Mouse (Mus musculus): Measurements from ENCODE around the gene Asic2. TPM values are rescaled to one million over a fixed set of nuclear protein-coding genes. Genes with fewer than 3 reads are reported as not detected.

Gene Asic2
- polyA plus RNA-seq, 1 experiment from 2014 or later = 0.27 TPM

GRCm38 (mm10) chr11:81323146-81323545, 645.1 kb downstream of the Asic2 start:
- H3K4me3 ChIP-seq (replicated peaks; ENCODE audit: low read length) = no peak overlapping the region
- H3K27me3 ChIP-seq (ENCODE audit: control insufficient read depth, insufficient read depth, low read length) = no peaks in the 10 kb centered on the region
- WGBS = 74% methylated on average over 4 of the region's 4 CpGs
- no peaks in the 10 kb centered on the region for H3K36me3 ChIP-seq (ENCODE audit: control insufficient read depth, insufficient read depth, low read length)
- no peak overlapping the region for H3K9ac ChIP-seq (ENCODE audit: low read length)
- no peak overlapping the region for H3K27ac ChIP-seq (ENCODE audit: low read length)
- H3K4me1 ChIP-seq (ENCODE audit: control insufficient read depth, insufficient read depth, low read length) = no peaks in the 10 kb centered on the region
- no peaks in the 10 kb centered on the region for H3K9me3 ChIP-seq (replicated peaks; ENCODE audit: control insufficient read depth, low read length)
- ATAC-seq (ENCODE audit: insufficient read depth, low FRiP score) = no peak
- H3K4me2 ChIP-seq (ENCODE audit: low read depth, low read length) = no peak overlapping the region

DNA sequence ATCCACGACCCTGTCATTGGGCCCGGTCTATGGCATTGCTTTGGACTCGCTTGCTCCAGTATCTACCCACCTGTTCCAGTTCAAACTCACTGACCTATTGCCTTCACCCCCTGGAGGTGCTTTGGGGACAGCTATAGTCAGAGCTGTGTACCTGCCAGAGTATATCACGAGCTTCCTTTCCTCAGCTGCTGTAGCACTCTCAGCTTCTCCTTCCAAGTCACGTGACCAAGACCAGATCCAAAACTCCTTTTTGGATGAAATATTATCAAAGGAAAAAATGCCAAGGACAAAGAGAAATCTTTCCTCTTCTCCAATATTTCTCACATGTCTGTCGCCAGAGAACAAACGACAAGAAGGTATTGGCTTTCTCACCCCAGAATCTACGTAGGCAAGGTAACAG, 645.8 kb downstream of the Asic2 start:
- no peaks in the 10 kb centered on the region for H3K4me1 ChIP-seq (ENCODE audit: control insufficient read depth, insufficient read depth, low read length)
- H3K9me3 ChIP-seq (replicated peaks; ENCODE audit: control insufficient read depth, low read length) = no peaks in the 10 kb centered on the region
- no peak overlapping the region for H3K4me2 ChIP-seq (ENCODE audit: low read depth, low read length)
- H3K9ac ChIP-seq (ENCODE audit: low read length) = no peak overlapping the region
- H3K27ac ChIP-seq (ENCODE audit: low read length) = no peak overlapping the region
- H3K36me3 ChIP-seq (ENCODE audit: control insufficient read depth, insufficient read depth, low read length) = no peaks in the 10 kb centered on the region
- no peak overlapping the region for H3K4me3 ChIP-seq (replicated peaks; ENCODE audit: low read length)
- no peak for ATAC-seq (ENCODE audit: insufficient read depth, low FRiP score)
- WGBS = 83% methylated on average over 8 of the region's 8 CpGs
- H3K27me3 ChIP-seq (ENCODE audit: control insufficient read depth, insufficient read depth, low read length) = no peaks in the 10 kb centered on the region

DNA sequence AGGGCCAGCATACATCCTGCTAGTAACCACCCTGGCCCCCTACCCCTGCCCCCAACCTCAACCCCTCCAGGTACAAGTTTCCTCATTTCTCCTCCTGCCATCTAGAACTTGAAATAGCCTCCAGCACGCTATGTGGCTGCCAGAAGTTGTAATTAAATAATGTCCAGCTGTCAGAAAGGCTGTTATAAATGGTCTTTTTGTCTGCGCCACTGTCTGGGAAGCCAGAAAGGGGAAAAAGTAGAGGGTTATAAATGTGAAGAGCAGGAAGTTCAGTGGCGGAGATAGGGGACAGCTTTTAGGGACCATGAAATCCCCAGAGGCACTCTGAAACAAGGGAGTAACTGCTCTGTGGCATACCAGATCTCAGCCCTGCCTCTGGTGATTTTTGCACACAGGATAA, 678.2 kb downstream of the Asic2 start:
- Histone ChIP-seq H3K27ac (ENCODE audit: low read length) (no peak overlapping the region), H3K36me3 (ENCODE audit: control insufficient read depth, insufficient read depth, low read length) (no peaks in the 10 kb centered on the region), H3K4me3 (replicated peaks; ENCODE audit: low read length) (no peak overlapping the region), H3K4me2 (ENCODE audit: low read depth, low read length) (no peak overlapping the region), H3K9ac (ENCODE audit: low read length) (no peak overlapping the region), H3K27me3 (ENCODE audit: control insufficient read depth, insufficient read depth, low read length) (no peaks in the 10 kb centered on the region), H3K4me1 (ENCODE audit: control insufficient read depth, insufficient read depth, low read length) (no peaks in the 10 kb centered on the region), H3K9me3 (replicated peaks; ENCODE audit: control insufficient read depth, low read length) (no peaks in the 10 kb centered on the region)
- ATAC-seq (ENCODE audit: insufficient read depth, low FRiP score) = no peak
- WGBS = 23% methylated on average over 3 of the region's 3 CpGs

DNA sequence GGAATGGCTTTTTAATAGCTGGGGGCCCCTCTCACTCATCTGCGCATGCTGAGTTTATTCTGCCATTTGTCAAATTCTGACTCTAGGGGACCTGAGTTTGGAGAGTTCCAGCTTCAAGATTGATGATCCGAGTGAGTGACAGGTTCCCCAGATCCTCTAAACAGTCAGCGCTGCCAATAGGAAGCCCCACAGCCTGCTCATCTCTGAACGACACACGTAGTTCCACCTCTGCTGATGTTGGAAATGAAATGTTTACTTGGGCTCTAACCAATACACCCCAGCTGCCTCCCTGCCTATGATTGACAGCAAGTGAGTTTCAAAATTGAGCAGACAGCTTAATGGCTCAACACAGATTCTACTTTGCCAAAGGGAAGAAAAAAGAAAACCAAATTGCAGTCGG, 685.1 kb downstream of the Asic2 start:
- H3K4me2 ChIP-seq (ENCODE audit: low read depth, low read length) = no peak overlapping the region
- H3K27me3 ChIP-seq (ENCODE audit: control insufficient read depth, insufficient read depth, low read length) = no peaks in the 10 kb centered on the region
- no peak overlapping the region for H3K4me3 ChIP-seq (replicated peaks; ENCODE audit: low read length)
- ATAC-seq (ENCODE audit: insufficient read depth, low FRiP score) = no peak
- WGBS = 22% methylated on average over 6 of the region's 6 CpGs
- no peak overlapping the region for H3K9ac ChIP-seq (ENCODE audit: low read length)
- no peak overlapping the region for H3K27ac ChIP-seq (ENCODE audit: low read length)
- H3K36me3 ChIP-seq (ENCODE audit: control insufficient read depth, insufficient read depth, low read length) = no peaks in the 10 kb centered on the region
- no peaks in the 10 kb centered on the region for H3K4me1 ChIP-seq (ENCODE audit: control insufficient read depth, insufficient read depth, low read length)
- no peaks in the 10 kb centered on the region for H3K9me3 ChIP-seq (replicated peaks; ENCODE audit: control insufficient read depth, low read length)

DNA sequence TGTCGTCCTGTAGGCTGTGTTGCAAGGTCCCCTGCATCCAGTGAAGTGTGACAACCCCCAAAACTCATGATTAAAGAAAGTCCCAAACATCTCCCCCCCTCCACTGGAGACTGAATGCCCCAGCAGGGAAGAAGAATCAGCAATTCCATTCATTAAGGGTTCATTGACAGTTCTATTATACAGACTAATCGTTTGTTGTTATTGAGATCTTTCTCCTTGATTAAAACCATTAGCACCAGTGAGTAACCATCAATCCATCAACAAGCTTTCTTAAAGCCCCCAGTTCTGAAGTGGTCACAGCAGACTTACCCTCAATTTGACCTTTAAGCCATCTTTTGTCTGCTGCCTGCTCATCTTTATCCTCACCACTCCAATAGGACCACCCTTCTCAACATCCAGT, 688.2 kb downstream of the Asic2 start:
- Histone ChIP-seq H3K4me3 (replicated peaks; ENCODE audit: low read length) (no peak overlapping the region), H3K9me3 (replicated peaks; ENCODE audit: control insufficient read depth, low read length) (no peaks in the 10 kb centered on the region), H3K27ac (ENCODE audit: low read length) (no peak overlapping the region), H3K27me3 (ENCODE audit: control insufficient read depth, insufficient read depth, low read length) (no peaks in the 10 kb centered on the region), H3K9ac (ENCODE audit: low read length) (no peak overlapping the region), H3K36me3 (ENCODE audit: control insufficient read depth, insufficient read depth, low read length) (no peaks in the 10 kb centered on the region), H3K4me2 (ENCODE audit: low read depth, low read length) (no peak overlapping the region), H3K4me1 (ENCODE audit: control insufficient read depth, insufficient read depth, low read length) (no peaks in the 10 kb centered on the region)
- no peak for ATAC-seq (ENCODE audit: insufficient read depth, low FRiP score)
- 8% methylated on average over 2 of the region's 2 CpGs for WGBS

DNA sequence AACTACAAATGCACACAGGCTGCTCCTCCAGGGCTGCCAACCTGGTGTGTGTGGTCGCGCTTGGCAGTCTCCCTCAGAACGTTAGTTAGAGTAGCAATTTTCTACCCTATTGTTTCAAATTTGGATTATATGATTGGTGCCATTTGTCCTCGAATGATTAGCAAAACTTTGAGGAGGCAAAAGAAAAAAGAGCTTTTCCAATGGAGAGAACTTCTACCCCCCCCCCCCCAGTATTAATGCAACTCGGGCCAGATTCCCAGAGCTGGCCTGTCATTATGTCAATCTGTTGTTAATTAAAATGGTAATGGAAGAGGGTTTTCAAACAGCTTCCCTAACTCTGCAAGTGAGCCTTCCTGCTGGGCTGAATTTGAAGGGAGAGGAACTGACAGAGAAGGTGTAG, 690.9 kb downstream of the Asic2 start:
- no peaks in the 10 kb centered on the region for H3K9me3 ChIP-seq (replicated peaks; ENCODE audit: control insufficient read depth, low read length)
- 70% methylated on average over 5 of the region's 5 CpGs for WGBS
- ATAC-seq (ENCODE audit: insufficient read depth, low FRiP score) = no peak

DNA sequence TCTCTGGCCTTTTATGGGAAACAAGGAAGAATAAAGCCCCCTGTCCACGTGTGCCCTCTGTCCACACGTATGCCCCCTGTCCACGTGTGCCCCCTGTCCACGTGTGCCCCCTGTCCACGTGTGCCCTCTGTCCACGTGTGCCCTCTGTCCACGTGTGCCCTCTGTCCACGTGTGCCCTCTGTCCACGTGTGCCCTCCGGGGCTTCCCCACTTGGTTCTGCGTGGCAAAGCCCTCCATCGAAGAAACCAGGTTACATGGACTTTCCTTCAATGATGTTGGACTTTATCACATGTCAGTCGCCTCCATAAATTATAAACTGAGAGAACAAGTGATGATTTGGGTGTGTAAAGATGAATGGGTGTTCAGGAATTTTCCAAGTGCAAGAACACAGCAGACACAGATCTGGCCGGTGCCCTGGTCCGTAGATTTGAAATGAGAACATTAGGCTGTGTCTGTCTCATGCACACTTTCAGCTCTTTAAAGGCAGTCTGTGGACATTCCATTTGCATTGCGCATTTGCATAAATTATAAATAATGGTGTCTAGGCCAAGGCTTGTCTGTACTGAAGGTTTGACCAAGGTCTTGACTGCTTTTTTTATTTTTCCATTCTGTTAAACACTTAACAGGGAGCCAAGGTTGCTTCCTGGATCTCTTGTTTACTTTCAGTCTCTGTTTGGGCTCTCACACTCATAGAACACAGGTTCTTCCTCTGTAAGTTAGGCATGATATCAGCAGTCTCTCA, 695.4 kb downstream of the Asic2 start:
- Histone ChIP-seq H3K9me3 (replicated peaks; ENCODE audit: control insufficient read depth, low read length) (no peaks in the 10 kb centered on the region), H3K36me3 (ENCODE audit: control insufficient read depth, insufficient read depth, low read length) (no peaks in the 10 kb centered on the region), H3K27me3 (ENCODE audit: control insufficient read depth, insufficient read depth, low read length) (no peaks in the 10 kb centered on the region), H3K27ac (ENCODE audit: low read length) (no peak overlapping the region), H3K4me1 (ENCODE audit: control insufficient read depth, insufficient read depth, low read length) (no peaks in the 10 kb centered on the region), H3K4me2 (ENCODE audit: low read depth, low read length) (no peak overlapping the region), H3K9ac (ENCODE audit: low read length) (no peak overlapping the region), H3K4me3 (replicated peaks; ENCODE audit: low read length) (no peak overlapping the region)
- ATAC-seq (ENCODE audit: insufficient read depth, low FRiP score) = no peak
- WGBS = 84% methylated on average over 16 of the region's 16 CpGs

More for the DNA sequence above, 690.9 kb downstream of the Asic2 start:
- no peaks in the 10 kb centered on the region for H3K27me3 ChIP-seq (ENCODE audit: control insufficient read depth, insufficient read depth, low read length)
- H3K4me3 ChIP-seq (replicated peaks; ENCODE audit: low read length) = no peak overlapping the region
- H3K27ac ChIP-seq (ENCODE audit: low read length) = no peak overlapping the region
- H3K4me2 ChIP-seq (ENCODE audit: low read depth, low read length) = no peak overlapping the region
- no peaks in the 10 kb centered on the region for H3K4me1 ChIP-seq (ENCODE audit: control insufficient read depth, insufficient read depth, low read length)
- H3K9ac ChIP-seq (ENCODE audit: low read length) = no peak overlapping the region
- no peaks in the 10 kb centered on the region for H3K36me3 ChIP-seq (ENCODE audit: control insufficient read depth, insufficient read depth, low read length)

DNA sequence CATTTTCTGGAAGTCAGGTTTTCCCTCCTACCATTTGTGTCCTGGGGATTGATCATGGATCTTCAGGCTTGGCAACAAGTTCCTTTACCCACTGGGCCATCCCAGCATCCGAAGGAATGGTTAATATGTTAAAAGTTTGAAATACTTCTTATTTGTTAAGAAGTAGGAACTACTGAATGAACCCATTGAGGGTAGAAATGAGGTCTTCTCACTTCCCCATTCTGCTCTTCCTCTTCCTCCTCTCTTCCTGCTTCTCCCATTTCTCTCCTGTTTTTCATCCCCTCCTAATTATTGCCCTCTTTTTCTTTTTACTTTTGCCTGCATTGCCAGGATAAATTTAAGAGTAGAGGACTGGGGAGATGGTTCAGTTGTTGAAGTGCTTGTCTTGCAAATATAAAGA, 696.8 kb downstream of the Asic2 start:
- H3K36me3 ChIP-seq (ENCODE audit: control insufficient read depth, insufficient read depth, low read length) = no peaks in the 10 kb centered on the region
- WGBS = 75% methylated on average over 1 of the region's 1 CpGs
- no peaks in the 10 kb centered on the region for H3K27me3 ChIP-seq (ENCODE audit: control insufficient read depth, insufficient read depth, low read length)
- H3K4me2 ChIP-seq (ENCODE audit: low read depth, low read length) = no peak overlapping the region
- no peak for ATAC-seq (ENCODE audit: insufficient read depth, low FRiP score)
- no peaks in the 10 kb centered on the region for H3K9me3 ChIP-seq (replicated peaks; ENCODE audit: control insufficient read depth, low read length)
- H3K27ac ChIP-seq (ENCODE audit: low read length) = no peak overlapping the region
- H3K4me3 ChIP-seq (replicated peaks; ENCODE audit: low read length) = no peak overlapping the region
- H3K9ac ChIP-seq (ENCODE audit: low read length) = no peak overlapping the region
- no peaks in the 10 kb centered on the region for H3K4me1 ChIP-seq (ENCODE audit: control insufficient read depth, insufficient read depth, low read length)

GRCm38 (mm10) chr11:81270518-81270917, 697.7 kb downstream of the Asic2 start:
- H3K4me2 ChIP-seq (ENCODE audit: low read depth, low read length) = no peak overlapping the region
- no peak for ATAC-seq (ENCODE audit: insufficient read depth, low FRiP score)
- WGBS = 50% methylated on average over 7 of the region's 7 CpGs
- H3K27ac ChIP-seq (ENCODE audit: low read length) = no peak overlapping the region
- no peaks in the 10 kb centered on the region for H3K27me3 ChIP-seq (ENCODE audit: control insufficient read depth, insufficient read depth, low read length)
- no peaks in the 10 kb centered on the region for H3K4me1 ChIP-seq (ENCODE audit: control insufficient read depth, insufficient read depth, low read length)
- H3K9me3 ChIP-seq (replicated peaks; ENCODE audit: control insufficient read depth, low read length) = no peaks in the 10 kb centered on the region
- no peaks in the 10 kb centered on the region for H3K36me3 ChIP-seq (ENCODE audit: control insufficient read depth, insufficient read depth, low read length)
- no peak overlapping the region for H3K4me3 ChIP-seq (replicated peaks; ENCODE audit: low read length)
- H3K9ac ChIP-seq (ENCODE audit: low read length) = no peak overlapping the region
